Mouse (Mus musculus) mouse embryonic stem cell (cell line): Measurements from ENCODE around the gene Olfr1414.

Source experiments
- in situ Hi-C, 2 experiments: fragments of 300-500 bp; cut with MboI; formaldehyde crosslinking; loops; 1 replicate in 1 of 2; 3 replicates in 1 of 2; pipeline ENCODE4 v1.14.3; 2019 to 2020; ENCODE audit warnings: low sequenced_read_pairs in 2 of 2, low pct_unique_long_range_greater_than_20kb in 1 of 2, mixed read lengths in 1 of 2; ENCODE audit not compliant: unreplicated experiment in 1 of 2

Olfr1414 gene

DNA sequence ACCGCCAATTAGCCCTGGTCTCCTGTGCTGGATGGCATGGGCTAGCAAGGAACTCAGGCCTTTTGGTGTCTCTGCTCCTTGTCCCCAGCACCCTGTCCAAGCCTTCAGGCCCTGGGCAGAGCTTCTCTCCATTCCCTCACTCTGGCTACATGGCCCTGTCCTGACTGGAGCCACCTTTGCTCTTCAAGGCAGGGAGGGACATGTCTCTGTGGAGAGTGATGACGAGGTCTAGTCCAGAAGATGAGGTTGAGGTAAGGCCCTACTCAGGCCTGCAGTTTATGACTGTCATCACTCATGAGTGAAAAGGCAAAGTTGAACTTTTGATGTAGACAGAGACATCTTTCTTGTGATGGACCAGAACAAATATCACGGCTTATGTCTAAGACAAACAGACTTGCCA, at the start of gene Olfr1414:
Olfr1414 (minus strand) TSS at position 101 of the 400 bp plus-strand sequence.
- in situ Hi-C loops = loop anchor here in 1 of 2 experiments (25.0 kb wide), 1 partner anchor 469 kb away; no protein-coding TSS in a partner anchor

DNA sequence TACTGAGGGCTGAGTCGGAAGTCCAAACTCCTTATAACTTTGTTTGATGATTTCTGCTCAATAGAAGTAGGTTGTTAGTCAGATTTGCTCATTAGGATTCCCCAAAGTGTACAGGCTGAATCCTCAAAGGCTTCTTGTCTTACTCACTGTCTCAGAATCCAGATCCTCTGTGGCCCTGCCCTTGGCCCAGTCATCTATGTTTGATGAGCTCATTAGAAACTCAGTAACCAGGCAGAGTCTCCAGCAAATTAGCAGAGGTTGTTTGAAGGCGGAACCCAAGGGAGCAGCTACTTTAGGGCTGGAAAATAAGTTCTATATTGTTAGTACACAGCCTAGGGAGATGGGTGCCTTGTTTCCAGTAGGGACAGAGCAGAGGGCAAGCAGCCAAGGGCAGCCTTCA, 27.5 kb upstream of the Olfr1414 start:
- in situ Hi-C loops = no loop called here

DNA sequence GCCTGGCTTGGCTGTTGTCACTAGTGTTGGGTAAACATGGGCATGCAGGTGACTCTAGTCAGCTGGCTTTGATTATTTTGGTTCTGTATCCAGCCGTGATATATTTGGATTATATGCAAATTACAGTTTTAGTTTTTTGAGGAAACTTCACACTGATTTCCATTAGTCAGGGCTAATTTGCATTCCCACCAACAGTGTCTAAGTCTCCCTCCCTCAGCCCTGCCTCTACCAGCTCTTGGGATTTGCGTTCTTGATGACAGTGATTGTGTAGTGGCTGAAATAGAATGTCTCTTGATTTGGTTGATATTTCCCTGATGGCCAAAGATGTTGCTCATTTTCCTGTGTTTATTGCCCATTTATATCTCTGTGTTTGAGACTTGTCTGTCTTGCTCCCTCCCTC, 20.6 kb upstream of the Olfr1414 start:
- in situ Hi-C loops = no loop called here

DNA sequence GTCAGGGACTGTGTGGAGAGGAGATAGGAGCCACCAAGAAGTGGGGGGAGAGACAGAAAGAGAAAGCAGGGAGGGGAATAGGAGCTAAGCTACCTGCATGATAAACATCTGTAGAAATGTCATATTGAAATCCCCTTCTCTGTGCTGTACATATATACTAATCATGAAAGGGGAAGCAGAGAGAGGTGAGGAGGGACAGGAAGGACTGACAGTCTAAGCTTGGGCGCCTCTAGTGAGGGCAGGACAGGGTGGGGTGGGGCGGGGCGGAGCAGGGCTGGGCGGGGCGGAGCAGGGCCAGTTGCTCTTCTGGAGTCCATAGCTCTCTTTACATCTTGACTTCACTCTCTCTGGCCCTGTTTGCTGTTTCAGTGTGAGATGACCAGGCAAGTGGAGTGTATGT, 18.5 kb upstream of the Olfr1414 start:
- in situ Hi-C loops = no loop called here

DNA sequence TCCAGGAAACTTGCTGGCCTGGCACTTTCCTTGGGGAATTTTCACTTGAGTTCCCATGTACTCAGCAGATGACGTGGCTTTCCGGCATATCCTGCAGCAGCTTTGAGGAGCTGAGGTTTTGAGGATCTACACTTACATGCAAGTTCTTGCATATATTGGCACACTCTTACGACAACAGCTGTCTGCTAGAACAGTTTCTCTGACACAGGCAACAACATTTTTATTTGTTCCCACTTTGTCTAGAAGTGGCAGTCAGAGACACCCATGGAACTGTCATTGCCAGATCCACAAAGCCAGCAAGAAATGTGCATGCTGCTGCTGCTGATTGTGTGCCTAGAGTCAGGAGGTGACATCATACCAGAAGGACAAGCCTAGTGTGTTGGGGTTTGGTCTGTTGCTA, 5.3 kb upstream of the Olfr1414 start:
- in situ Hi-C loops = loop anchor here in 1 of 2 experiments (5.0 to 25.0 kb wide), 2 partner anchors 84 to 464 kb away; partner anchors contain the start of gene Olfr1410

DNA sequence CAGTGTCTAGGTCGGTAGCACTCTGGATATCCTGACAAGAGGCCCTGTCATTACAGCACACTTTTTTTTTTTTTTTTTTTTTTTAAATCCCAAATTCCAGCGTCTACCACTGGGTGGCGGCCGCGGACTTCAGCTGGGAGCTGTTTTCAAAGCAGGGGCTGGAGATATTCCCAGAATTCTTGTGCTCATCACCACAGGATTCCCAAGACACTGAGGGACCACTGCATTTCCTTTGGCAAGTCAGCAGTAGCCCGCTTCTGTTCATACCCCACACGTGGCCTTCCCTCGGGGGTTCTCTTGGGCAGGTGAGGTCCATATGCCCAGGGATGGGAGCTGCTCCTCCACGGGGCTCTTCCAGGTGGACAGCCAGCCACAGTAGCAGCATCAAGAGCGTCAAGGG, 2.9 kb upstream of the Olfr1414 start:
- in situ Hi-C loops = loop anchor here in 1 of 2 experiments (5.0 to 25.0 kb wide), 2 partner anchors 86 to 466 kb away; partner anchors contain the start of gene Olfr1410

DNA sequence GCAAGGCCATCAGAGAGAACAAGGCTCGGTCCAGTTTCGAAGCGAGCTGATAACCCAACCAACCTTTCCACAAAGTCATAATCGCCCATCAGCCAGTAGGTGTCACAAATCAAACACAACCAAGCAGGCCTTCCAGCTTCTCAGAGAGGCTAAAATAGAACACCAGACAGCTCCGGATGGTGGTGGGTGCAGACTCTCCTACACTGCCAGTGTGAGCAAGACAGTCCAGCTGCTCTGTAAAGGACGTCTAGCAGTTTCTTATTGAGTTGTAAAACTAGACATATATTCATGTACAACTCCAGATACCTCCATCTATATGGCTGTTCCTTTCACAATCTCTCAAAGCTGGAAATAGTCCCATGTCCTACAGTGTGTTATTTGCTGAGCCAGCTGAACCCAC, 585 bp upstream of the Olfr1414 start:
- in situ Hi-C loops = loop anchor here in 1 of 2 experiments (25.0 kb wide), 1 partner anchor 468 kb away; no protein-coding TSS in a partner anchor

DNA sequence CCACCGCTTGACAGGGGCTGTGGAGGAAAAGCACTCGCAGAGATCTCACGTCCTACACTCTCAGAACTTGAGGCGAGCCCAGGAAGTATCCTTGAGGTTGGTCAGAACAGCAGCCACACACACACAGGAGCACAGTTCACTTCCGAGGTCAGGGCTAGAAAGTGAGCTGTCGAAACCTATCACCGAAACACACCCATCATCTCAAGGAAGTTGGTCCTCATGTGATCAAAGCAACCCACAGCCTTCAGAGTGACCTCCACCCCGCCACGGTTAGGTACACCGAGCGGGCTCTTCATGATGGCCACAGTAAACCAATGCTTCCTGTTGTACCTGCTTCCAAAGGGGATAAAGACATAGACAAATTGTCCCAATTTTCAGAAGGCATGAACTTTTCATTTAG, 3.1 kb downstream of the Olfr1414 start:
- in situ Hi-C loops = loop anchor here in 1 of 2 experiments (25.0 kb wide), 1 partner anchor 472 kb away; no protein-coding TSS in a partner anchor

DNA sequence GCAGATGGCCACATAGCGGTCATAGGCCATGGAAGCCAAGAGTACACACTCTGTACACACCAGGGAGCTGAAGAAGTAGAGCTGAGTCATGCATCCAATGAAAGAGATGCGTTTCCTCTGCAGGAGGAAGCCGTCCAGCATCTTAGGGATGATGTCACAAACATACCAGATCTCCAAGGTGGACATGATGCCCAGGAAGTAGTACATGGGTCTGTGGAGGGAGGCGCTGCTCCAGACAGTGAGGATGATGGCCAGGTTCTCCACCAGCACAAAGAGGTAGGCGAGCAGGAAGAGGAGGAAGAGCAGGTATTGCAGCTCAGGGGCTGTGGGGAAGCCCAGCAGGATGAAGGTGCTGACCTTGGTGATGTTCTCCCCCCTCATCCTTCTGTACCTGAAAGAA, 6.8 kb downstream of the Olfr1414 start:
- in situ Hi-C loops = loop anchor here in 1 of 2 experiments (25.0 kb wide), 1 partner anchor 476 kb away; no protein-coding TSS in a partner anchor

DNA sequence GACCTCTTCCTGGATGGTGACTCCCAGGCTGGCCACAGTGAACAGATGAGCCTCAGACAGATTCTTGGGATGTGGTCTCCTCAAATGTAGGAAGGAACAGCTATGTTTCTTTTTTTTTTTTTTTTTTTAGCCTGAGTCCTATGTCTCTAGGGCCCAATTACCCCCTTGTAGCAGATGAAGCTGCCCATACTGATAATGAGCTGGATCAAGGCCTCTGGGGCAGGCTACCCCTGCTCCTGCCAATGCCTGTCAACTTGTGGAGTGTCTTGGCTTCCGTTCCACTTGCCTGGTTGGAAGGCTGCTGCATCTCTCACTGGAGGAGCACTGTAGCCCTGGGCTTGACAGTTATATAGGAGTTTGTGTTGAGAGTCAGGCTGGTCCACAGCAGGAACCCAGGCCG, 22.5 kb downstream of the Olfr1414 start, which contains the start of gene Olfr1415:
Olfr1415 (minus strand) TSS at position 101 of the 400 bp plus-strand sequence.
- in situ Hi-C loops = no loop called here

DNA sequence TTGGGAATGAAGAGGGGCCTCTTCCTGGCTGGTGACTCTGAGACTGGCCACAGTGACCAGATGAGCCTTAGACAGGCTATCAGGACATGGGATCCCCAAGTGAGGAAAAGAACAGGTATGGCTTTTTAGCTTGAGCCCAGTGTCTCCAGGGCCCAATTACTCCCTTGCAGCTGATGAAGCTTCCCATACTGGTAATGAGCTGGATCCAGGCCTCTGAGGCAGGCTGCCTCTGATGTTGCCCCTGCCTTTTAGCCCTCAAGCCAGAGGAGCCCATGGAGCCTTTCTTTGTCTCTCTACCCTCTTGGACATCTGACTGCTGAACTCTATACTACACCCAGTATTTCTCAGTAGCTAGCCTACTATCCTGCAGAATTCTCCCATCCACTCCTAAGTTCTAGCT, 33.4 kb downstream of the Olfr1414 start, which contains the start of gene Olfr1416:
Olfr1416 (minus strand) TSS at position 101 of the 400 bp plus-strand sequence.
- in situ Hi-C loops = no loop called here

DNA sequence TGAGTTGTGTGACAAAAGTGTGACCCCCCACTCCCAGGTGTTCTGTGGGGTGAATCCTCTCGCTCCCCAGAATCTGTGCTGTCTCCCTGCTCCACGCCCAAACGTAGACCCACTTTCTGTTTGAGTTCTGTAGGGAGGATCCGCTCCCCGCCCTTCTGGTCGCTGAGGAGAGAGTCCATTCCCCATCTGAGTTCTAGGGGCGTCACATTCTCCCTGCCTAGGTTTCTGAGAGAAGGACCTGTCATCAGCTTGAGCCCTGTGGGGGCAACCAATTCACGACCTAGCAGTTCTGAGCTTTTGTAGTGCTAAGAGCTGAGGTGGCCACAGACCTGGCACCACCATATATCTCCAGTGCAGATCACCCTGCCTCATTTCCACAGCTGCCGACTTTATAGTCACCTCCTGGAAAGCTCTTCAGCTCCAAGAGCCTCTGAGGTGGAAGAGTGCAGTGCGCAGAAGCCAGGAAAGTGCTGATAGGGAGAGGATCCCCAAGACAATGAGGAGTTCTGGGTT, 44.3 kb downstream of the Olfr1414 start:
- in situ Hi-C loops = loop anchor here in 1 of 2 experiments (25.0 kb wide), 1 partner anchor 562 kb away; no protein-coding TSS in a partner anchor

DNA sequence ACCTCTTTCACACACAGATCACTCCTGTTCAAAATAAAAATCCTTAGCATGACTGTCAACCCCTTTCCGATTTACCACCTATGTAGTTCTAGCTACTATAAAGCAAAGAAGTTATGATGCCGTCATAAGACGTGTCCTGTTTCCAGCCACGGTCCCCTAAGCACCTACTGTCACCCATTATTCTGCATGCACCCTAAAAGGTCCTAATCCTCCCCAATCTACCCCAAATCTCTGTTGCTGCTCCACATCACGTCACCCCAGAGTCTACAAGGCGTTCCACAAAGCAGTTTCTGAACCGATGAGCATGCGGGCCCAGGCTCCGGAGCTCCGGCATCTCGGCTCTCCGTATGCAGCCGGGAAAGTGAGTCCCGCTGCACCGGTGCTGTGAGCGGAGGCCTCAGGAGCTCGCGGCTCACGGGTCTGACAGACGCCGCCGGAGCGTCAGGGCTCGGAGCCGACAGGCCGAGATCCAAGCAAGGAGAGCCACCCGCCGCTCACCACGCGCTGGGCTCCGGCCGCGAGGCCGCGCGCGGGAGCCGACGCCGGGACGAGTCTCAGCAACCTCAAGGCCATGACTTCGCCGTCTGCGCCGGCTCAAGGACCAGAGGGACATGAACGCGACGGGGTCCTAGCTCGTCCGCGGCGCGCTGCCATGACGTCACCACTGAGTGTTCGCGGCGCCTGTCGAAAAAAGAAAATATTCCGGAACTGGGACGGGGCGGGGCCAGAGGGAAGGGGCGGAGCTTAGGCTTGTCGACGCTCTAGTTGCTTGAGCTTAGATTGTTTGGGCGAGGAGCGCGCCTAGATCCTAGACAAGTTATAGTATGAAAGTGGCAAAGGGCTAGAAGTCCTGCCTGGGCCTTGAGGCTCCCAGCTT, 45.1 kb downstream of the Olfr1414 start, which contains the start of gene Ndufa10:
Ndufa10 (minus strand) TSS at position 696 of the 877 bp plus-strand sequence.
- in situ Hi-C loops = loop anchor here in 1 of 2 experiments (25.0 kb wide), 1 partner anchor 561 kb away; no protein-coding TSS in a partner anchor

DNA sequence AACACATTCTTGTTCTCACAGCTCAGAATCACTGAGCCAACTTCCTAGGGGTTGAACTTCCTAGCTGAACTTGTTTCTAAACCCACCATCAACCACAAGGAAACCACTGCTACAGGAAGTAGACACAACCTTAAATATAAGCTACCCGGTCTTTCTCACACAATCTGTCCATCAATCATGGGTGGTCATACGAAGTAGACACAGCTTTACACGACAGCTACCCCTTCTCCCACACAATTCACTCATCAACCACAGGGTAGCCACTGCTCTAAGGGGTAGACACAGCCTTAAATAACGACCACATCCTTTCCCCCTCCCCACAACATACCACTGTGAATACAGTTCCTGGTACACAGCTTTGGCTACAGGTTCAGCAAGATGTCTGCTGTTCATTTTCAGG, 49.6 kb downstream of the Olfr1414 start:
- in situ Hi-C loops = loop anchor here in 1 of 2 experiments (25.0 kb wide), 1 partner anchor 557 kb away; no protein-coding TSS in a partner anchor

DNA sequence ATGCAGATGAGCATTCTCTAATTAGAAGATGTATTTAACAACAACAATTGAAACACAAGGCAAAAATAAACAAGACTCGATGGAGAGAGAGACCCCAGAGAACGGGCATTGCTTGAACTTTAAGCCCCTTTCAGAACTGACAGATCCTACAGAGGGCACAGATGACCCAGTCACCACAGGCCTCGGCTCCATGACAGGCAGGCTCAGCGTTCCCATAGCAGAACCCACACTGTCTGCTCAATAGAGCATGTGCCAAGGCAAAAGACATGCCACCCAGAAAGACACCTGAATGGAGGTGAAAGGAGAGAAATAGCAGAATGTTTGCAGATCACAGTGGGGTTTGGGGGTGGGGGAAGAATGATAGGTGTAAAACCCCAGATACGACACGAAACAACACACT, 60.0 kb downstream of the Olfr1414 start:
- in situ Hi-C loops = loop anchor here in 1 of 2 experiments (25.0 kb wide), 1 partner anchor 546 kb away; no protein-coding TSS in a partner anchor

DNA sequence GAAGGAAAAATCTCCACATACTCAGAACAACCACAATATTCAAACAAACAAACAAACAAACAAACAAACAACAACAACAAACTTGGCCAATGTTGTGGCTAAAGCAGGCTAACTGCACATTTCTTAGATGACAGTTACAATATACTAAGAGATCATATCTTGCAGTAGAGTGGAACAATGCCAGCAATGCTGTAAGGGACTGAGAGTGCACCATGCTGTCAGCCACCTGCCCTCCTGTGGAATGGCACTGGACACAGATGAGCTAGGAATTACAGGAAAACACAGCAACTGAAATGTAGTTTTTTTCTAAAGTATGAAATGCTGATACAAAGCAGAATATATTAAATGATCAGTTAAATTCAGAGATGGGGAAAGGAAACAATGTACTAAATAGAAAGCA, 60.7 kb downstream of the Olfr1414 start:
- in situ Hi-C loops = loop anchor here in 1 of 2 experiments (25.0 kb wide), 1 partner anchor 545 kb away; no protein-coding TSS in a partner anchor
